Mouse (Mus musculus) MEL (cell line): ENCODE measurements at regions not wholly inside any gene's neighbourhood (a gene's known extent, or its start where the extent isn't known, plus 50 kb on each side); places are given as distances from the start of the nearest gene placed in this dataset.

Source experiments
- DNase-seq: peaks from one replicate; pipeline ENCODE4 v3.0.0; 2011; ENCODE audit warnings: low read depth, low spot score
- H3K27ac ChIP-seq: 2 replicates; pipeline ENCODE4 v1.5.1; 2012; ENCODE audit warnings: low read depth, mild to moderate bottlenecking, control low read depth, low read length, moderate library complexity; ENCODE audit not compliant: control insufficient read depth
- H3K27me3 ChIP-seq, 2 experiments: fragments of 150-350 bp in 1 of 2; sonication (generic) in 1 of 2; 2 replicates each; pipeline ENCODE4 v1.6.1; 2012; ENCODE audit warnings: low read length in 2 of 2, mild to moderate bottlenecking in 2 of 2, improper control_type of control experiment in 1 of 2, moderate library complexity in 1 of 2; ENCODE audit not compliant: insufficient read depth in 2 of 2, control insufficient read depth in 1 of 2
- H3K36me3 ChIP-seq, 2 experiments: 2 replicates each; pipeline ENCODE4 v1.6.1; 2012 to 2014; ENCODE audit warnings: low read length in 2 of 2, improper control_type of control experiment in 1 of 2, inconsistent platforms in 1 of 2, mild to moderate bottlenecking in 1 of 2; ENCODE audit not compliant: insufficient read depth in 2 of 2, control insufficient read depth in 1 of 2
- H3K4me1 ChIP-seq, 2 experiments: fragments of 150-350 bp in 1 of 2; sonication (generic) in 1 of 2; 2 replicates each; pipeline ENCODE4 v1.6.1; 2012; ENCODE audit warnings: low read length in 2 of 2, improper control_type of control experiment in 1 of 2, mild to moderate bottlenecking in 1 of 2; ENCODE audit not compliant: insufficient read depth in 2 of 2, control insufficient read depth in 1 of 2
- H3K4me3 ChIP-seq, 2 experiments: fragments of 150-350 bp in 1 of 2; sonication (generic) in 1 of 2; 2 replicates each; pipeline ENCODE4 v1.5.1; 2012; ENCODE audit warnings: low read depth in 2 of 2, low read length in 2 of 2, mild to moderate bottlenecking in 2 of 2, moderate library complexity in 2 of 2, control low read depth in 1 of 2, improper control_type of control experiment in 1 of 2; ENCODE audit not compliant: control insufficient read depth in 1 of 2, insufficient read depth in 1 of 2
- H3K79me2 ChIP-seq: 2 replicates; pipeline ENCODE4 v1.6.1; 2012; ENCODE audit warnings: mild to moderate bottlenecking, low read length, moderate library complexity; ENCODE audit not compliant: control insufficient read depth, poor library complexity, insufficient read depth
- H3K9ac ChIP-seq: 2 replicates; pipeline ENCODE4 v1.6.1; 2012; ENCODE audit warnings: low read depth, mild to moderate bottlenecking, control low read depth, low read length, moderate library complexity; ENCODE audit not compliant: control insufficient read depth, poor library complexity, severe bottlenecking
- H3K9me3 ChIP-seq: fragments of 150-350 bp; sonication (generic); replicated peaks from 2 replicates; pipeline ENCODE4 v1.6.1; 2012; ENCODE audit warnings: mild to moderate bottlenecking, low read length, improper control_type of control experiment, moderate library complexity; ENCODE audit not compliant: insufficient read depth
- BHLHE40 ChIP-seq: IDR thresholded peaks from 2 replicates; pipeline ENCODE4 v1.6.1; 2012; ENCODE audit warnings: low read depth, mild to moderate bottlenecking, inconsistent platforms, low read length, improper control_type of control experiment, borderline replicate concordance
- CHD1 ChIP-seq: IDR thresholded peaks from 2 replicates; pipeline ENCODE4 v1.6.1; 2012; ENCODE audit warnings: low read depth, mild to moderate bottlenecking, inconsistent platforms, low read length, improper control_type of control experiment
- CTCF ChIP-seq, 3 experiments: IDR thresholded peaks in 2 of 3; conservative IDR thresholded peaks in 1 of 3; 2 replicates each; pipeline ENCODE4 v1.5.1; 2011 to 2012; ENCODE audit warnings: low read length in 3 of 3, low read depth in 2 of 3, mild to moderate bottlenecking in 2 of 3, improper control_type of control experiment in 1 of 3, inconsistent platforms in 1 of 3, mixed read lengths in 1 of 3, moderate library complexity in 1 of 3; ENCODE audit not compliant: control insufficient read depth in 1 of 3, insufficient read depth in 1 of 3, poor library complexity in 1 of 3, severe bottlenecking in 1 of 3
- E2F4 ChIP-seq: IDR thresholded peaks from 2 replicates; pipeline ENCODE4 v1.6.1; 2011; ENCODE audit warnings: low read depth, low read length, improper control_type of control experiment, borderline replicate concordance
- POLR2A ChIP-seq, 2 experiments: IDR thresholded peaks; 2 replicates each; pipeline ENCODE4 v1.6.1; 2011 to 2012; ENCODE audit warnings: low read length in 2 of 2, mild to moderate bottlenecking in 2 of 2, control low read depth in 1 of 2, improper control_type of control experiment in 1 of 2, low read depth in 1 of 2, moderate library complexity in 1 of 2; ENCODE audit not compliant: control insufficient read depth in 1 of 2, insufficient read depth in 1 of 2, poor library complexity in 1 of 2
- RCOR1 ChIP-seq: IDR thresholded peaks from 2 replicates; pipeline ENCODE4 v1.6.1; 2012; ENCODE audit warnings: low read depth, mild to moderate bottlenecking, inconsistent platforms, low read length, improper control_type of control experiment
- TCF12 ChIP-seq: IDR thresholded peaks from 2 replicates; pipeline ENCODE4 v1.6.1; 2014; ENCODE audit warnings: low read depth, mild to moderate bottlenecking, inconsistent platforms, low read length, improper control_type of control experiment, moderate library complexity
- ZC3H11A ChIP-seq: IDR thresholded peaks from 2 replicates; pipeline ENCODE4 v1.6.1; 2012; ENCODE audit warnings: low read depth, mild to moderate bottlenecking, inconsistent platforms, low read length, improper control_type of control experiment
- ZNF384 ChIP-seq: IDR thresholded peaks from 2 replicates; pipeline ENCODE4 v1.6.1; 2012; ENCODE audit warnings: low read depth, mild to moderate bottlenecking, inconsistent platforms, low read length, improper control_type of control experiment

DNA sequence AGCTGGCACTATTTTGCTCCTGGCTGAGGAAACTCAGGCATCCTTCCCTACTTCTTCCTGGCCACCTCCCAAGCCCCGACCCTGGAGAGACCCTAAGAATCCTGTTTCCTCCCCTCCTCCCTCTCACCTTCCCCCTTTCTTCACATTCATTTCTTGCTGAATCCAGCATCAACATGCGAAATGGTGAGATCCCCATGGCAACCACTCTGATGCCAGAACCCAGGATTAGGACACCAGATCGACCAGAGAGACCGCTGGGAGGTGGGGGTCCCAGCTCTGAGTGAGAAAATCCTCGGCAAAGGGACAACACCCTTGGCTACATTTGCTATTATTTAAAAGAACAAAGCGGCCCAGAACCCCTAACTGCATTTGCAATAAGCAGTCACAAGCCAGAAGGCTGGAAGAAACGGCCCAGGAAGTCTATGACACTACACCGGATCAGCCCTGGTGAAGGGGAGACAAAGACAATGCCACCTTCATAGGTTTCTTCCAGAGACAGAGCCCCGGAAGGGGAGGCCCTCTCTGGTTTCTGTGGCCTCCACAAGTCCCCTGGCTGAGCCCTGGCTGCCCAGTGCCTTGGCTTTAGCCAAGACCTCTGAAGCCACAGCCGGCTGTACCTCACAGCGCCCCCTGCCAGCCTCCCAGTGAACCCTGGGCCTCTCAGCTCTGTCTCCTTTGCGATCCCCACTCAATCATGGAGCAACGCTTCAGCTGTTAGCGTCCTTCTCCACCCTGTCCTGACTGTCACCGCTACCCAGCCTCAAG lies 265.6 kb upstream of the Rpl38 start:
- Histone ChIP-seq H3K36me3 (no peaks in the 10 kb centered on the region), H3K4me3 (no peak overlapping the region), H3K79me2 (no peaks in the 10 kb centered on the region), H3K4me1 (no peaks in the 10 kb centered on the region), H3K9ac (no peak overlapping the region), H3K27me3 (no peaks in the 10 kb centered on the region), H3K9me3 (no peaks in the 10 kb centered on the region), H3K27ac (no peak overlapping the region)
- 0 out of 6 replicates have a peak, but pooled peaks of 1 of the 3 experiments have one; percentile 7 for TF ChIP-seq CTCF (IDR thresholded peaks at IDR 0.05 in 2 of 3, conservative IDR thresholded peaks at IDR 0.05 in 1 of 3; ENCODE audit: control insufficient read depth in 1 of 3, insufficient read depth in 1 of 3, low read depth in 2 of 3, low read length in 3 of 3, poor library complexity in 1 of 3, severe bottlenecking in 1 of 3)
- TF ChIP-seq ZNF384: no peak
- DNase-seq: no peak

DNA sequence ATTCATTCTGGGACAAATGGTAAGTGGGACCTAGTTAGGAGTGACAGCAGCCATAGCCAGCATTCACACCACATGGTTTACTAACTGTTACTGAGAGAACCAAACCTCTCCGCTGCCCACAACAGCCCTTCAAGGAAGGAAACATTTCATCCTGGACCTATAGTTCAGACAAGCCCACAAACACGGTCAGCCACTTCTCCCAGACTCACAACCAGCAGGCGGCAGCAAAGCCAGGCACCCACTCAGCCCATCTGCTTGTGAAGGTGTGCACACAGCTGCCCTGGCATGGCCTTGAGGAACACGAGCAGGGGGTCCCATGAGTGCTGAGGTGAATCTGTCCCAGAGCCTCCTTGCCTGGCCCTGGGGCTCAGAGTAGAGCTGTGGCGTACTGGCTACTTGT lies 267.6 kb upstream of the Rpl38 start:
- Histone ChIP-seq H3K27ac (no peak overlapping the region), H3K4me3 (no peak overlapping the region), H3K79me2 (no peaks in the 10 kb centered on the region), H3K4me1 (no peaks in the 10 kb centered on the region), H3K9ac (no peak overlapping the region), H3K27me3 (no peaks in the 10 kb centered on the region), H3K9me3 (no peaks in the 10 kb centered on the region), H3K36me3 (no peaks in the 10 kb centered on the region)
- no peak for DNase-seq
- TF ChIP-seq CHD1 (no peak), POLR2A (IDR thresholded peaks at IDR 0.05; ENCODE audit: control insufficient read depth in 1 of 2, insufficient read depth in 1 of 2, low read depth in 1 of 2, low read length in 2 of 2, poor library complexity in 1 of 2) (no peak), ZC3H11A (no peak), RCOR1 (no peak)

DNA sequence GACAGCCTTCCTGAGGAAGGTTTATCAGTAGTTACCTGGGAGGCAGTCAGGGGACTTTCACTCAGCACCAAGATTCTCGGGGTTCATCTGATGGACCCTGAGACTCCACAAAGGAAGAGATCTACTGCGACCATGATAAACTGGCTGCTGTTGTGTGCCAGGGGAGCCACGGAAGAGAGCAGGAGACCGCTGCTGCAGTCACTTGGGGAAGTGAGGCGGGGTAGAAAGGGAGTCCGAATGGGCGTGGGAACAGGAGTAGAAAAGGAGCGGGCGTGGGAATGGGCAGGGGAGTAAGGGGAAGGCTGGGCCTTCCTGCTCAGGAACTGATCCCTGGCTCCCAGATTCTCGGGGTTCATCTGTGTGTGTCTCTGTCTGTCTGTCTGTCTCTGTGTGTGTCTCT lies 276.2 kb upstream of the Rpl38 start:
- peaks cover 3 to 10% of the 10 kb centered on the region in 2 experiments for H3K4me1 ChIP-seq
- no peak for TF ChIP-seq ZNF384
- no peak for TF ChIP-seq ZC3H11A
- no peak for TF ChIP-seq RCOR1
- TF ChIP-seq E2F4: no peak
- no peak for TF ChIP-seq BHLHE40
- no peak for TF ChIP-seq TCF12
- TF ChIP-seq, all 39 proteins: peak for 0

More for the DNA sequence above, 276.2 kb upstream of the Rpl38 start:
- no peaks in the 10 kb centered on the region for H3K9me3 ChIP-seq
- peak overlapping the region; percentile 43 for H3K27ac ChIP-seq
- no peaks in the 10 kb centered on the region for H3K27me3 ChIP-seq
- peaks cover 0 to 3% of the 10 kb centered on the region in 2 experiments; a peak in 1 of 4 replicates for H3K36me3 ChIP-seq
- peak overlapping the region; percentile 30 for H3K9ac ChIP-seq
- H3K4me3 ChIP-seq: peak overlapping the region; percentile 31 to 38
- H3K79me2 ChIP-seq: no peaks in the 10 kb centered on the region
- peak; percentile 24 for DNase-seq
